Mouse (Mus musculus) lung, postnatal 0 days (tissue): ENCODE measurements around the gene Jade1. TPM values are rescaled to one million over a fixed set of nuclear protein-coding genes. Genes with fewer than 3 reads are reported as not detected.

Source experiments
- ATAC-seq: fragments of 200-750 bp; cut with Nextera tagmentation; 2 replicates; pipeline ENCODE4 v1.8.0; 2017; ENCODE audit warnings: moderate library complexity
- DNase-seq: peaks from one replicate; pipeline ENCODE4 v3.0.0-alpha.2; 2016; ENCODE audit warnings: low spot score
- H3K27ac ChIP-seq: fragments of 300-500 bp; sonication (generic); 2 replicates; pipeline ENCODE4 v1.5.1; 2014; ENCODE audit warnings: antibody characterized with exemption, mild to moderate bottlenecking, low read length, mixed read lengths
- H3K27me3 ChIP-seq: fragments of 300-500 bp; sonication (generic); replicated peaks from 2 replicates; pipeline ENCODE4 v1.6.1; 2014; ENCODE audit warnings: low read length, mixed read lengths; ENCODE audit not compliant: insufficient read depth
- H3K36me3 ChIP-seq: fragments of 300-500 bp; sonication (generic); 2 replicates; pipeline ENCODE4 v1.6.1; 2014; ENCODE audit warnings: low read length, mixed read lengths; ENCODE audit not compliant: insufficient read depth
- H3K4me1 ChIP-seq: fragments of 300-500 bp; sonication (generic); 2 replicates; pipeline ENCODE4 v1.6.1; 2014; ENCODE audit warnings: antibody characterized with exemption, low read depth, low read length, mixed read lengths; ENCODE audit not compliant: insufficient read depth
- H3K4me2 ChIP-seq: fragments of 300-500 bp; sonication (generic); replicated peaks from 2 replicates; pipeline ENCODE4 v1.6.1; 2014; ENCODE audit warnings: low read depth, mild to moderate bottlenecking, low read length, moderate library complexity, mixed read lengths
- H3K4me3 ChIP-seq: fragments of 300-500 bp; sonication (generic); 2 replicates; pipeline ENCODE4 v1.5.1; 2014; ENCODE audit warnings: low read depth, low read length
- H3K9ac ChIP-seq: fragments of 300-500 bp; sonication (generic); replicated peaks from 2 replicates; pipeline ENCODE4 v1.6.1; 2014; ENCODE audit warnings: low read depth, mild to moderate bottlenecking
- H3K9me3 ChIP-seq: fragments of 300-500 bp; sonication (generic); 2 replicates; pipeline ENCODE4 v1.6.1; 2016; ENCODE audit warnings: low read length, mixed read lengths
- CTCF ChIP-seq: IDR thresholded peaks from 2 replicates; pipeline ENCODE4 v1.5.1; 2016; ENCODE audit warnings: antibody characterized with exemption, mild to moderate bottlenecking
- EP300 ChIP-seq: IDR thresholded peaks from 2 replicates; pipeline ENCODE4 v1.6.1; 2016; ENCODE audit warnings: antibody characterized with exemption, mild to moderate bottlenecking, control low read depth
- whole genome bisulfite sequencing: fragments of 180-500 bp; shearing (Covaris S2); extraction: QIAGEN DNeasy Blood & Tissue Kit; methylation state at CpG from one replicate; pipeline ENCODE4 v1.1.7; 2014; 5-methylcytosine and 5-hydroxymethylcytosine counted together
- polyA plus RNA-seq: library from polyadenylated mRNA; unstranded; fragments of >200 nt; fragmentation: Nextera tagmentation; extraction: Ambion mirVana; gene quantifications from 2 replicates; pipeline ENCODE4 v1.2.1, GENCODE M21; 2015

Gene Jade1
- polyA plus RNA-seq, 1 experiment from 2014 or later, result 6.0 TPM

GRCm38 (mm10) chr3:41544451-41544850, 11.1 kb upstream of the Jade1 start:
- Histone ChIP-seq H3K4me3 (no peak overlapping the region), H3K4me1 (no peaks in the 10 kb centered on the region), H3K4me2 (no peak overlapping the region), H3K36me3 (no peaks in the 10 kb centered on the region), H3K9me3 (no peaks in the 10 kb centered on the region), H3K27ac (no peak overlapping the region), H3K9ac (no peak overlapping the region), H3K27me3 (no peaks in the 10 kb centered on the region)
- TF ChIP-seq EP300 (no peak), CTCF (no peak)
- 32% methylated on average over 7 of the region's 7 CpGs for WGBS
- DNase-seq, result no peak
- no peak for ATAC-seq

GRCm38 (mm10) chr3:41547289-41547688, 8.2 kb upstream of the Jade1 start:
- Histone ChIP-seq H3K4me2 (no peak overlapping the region), H3K36me3 (no peaks in the 10 kb centered on the region), H3K4me1 (no peaks in the 10 kb centered on the region), H3K4me3 (no peak overlapping the region), H3K9ac (no peak overlapping the region), H3K27me3 (no peaks in the 10 kb centered on the region), H3K9me3 (no peaks in the 10 kb centered on the region), H3K27ac (no peak overlapping the region)
- WGBS, result 93% methylated on average over 5 of the region's 5 CpGs
- TF ChIP-seq EP300 (no peak), CTCF (no peak)
- no peak for DNase-seq
- no peak for ATAC-seq

- TF ChIP-seq CTCF (no peak), EP300 (no peak)
- Histone ChIP-seq H3K9ac (no peak overlapping the region), H3K4me2 (no peak overlapping the region), H3K27me3 (no peaks in the 10 kb centered on the region), H3K4me1 (no peaks in the 10 kb centered on the region), H3K9me3 (no peaks in the 10 kb centered on the region), H3K36me3 (no peaks in the 10 kb centered on the region), H3K27ac (no peak overlapping the region), H3K4me3 (no peak overlapping the region)
- WGBS, result 88% methylated on average over 4 of the region's 4 CpGs
- ATAC-seq (no peak), DNase-seq (no peak)
Observed at GRCm38 (mm10) chr3:41548238-41548637, 7.3 kb upstream of the Jade1 start.

GRCm38 (mm10) chr3:41551671-41552070, 3.9 kb upstream of the Jade1 start:
- TF ChIP-seq EP300, result no peak
- no peak for TF ChIP-seq CTCF
- no peaks in the 10 kb centered on the region for H3K36me3 ChIP-seq
- ATAC-seq (no peak), DNase-seq (no peak)
- H3K9ac ChIP-seq, result no peak overlapping the region
- H3K27ac ChIP-seq, result no peak overlapping the region
- no peaks in the 10 kb centered on the region for H3K4me1 ChIP-seq
- H3K9me3 ChIP-seq, result no peaks in the 10 kb centered on the region
- H3K27me3 ChIP-seq, result no peaks in the 10 kb centered on the region
- H3K4me2 ChIP-seq, result no peak overlapping the region
- no peak overlapping the region for H3K4me3 ChIP-seq
- 71% methylated on average over 3 of the region's 3 CpGs for WGBS

GRCm38 (mm10) chr3:41552777-41553548, 2.6 kb upstream of the Jade1 start:
- no peak overlapping the region for H3K4me3 ChIP-seq
- WGBS, result 47% methylated on average over 11 of the region's 11 CpGs
- H3K36me3 ChIP-seq, result no peaks in the 10 kb centered on the region
- H3K9me3 ChIP-seq, result no peaks in the 10 kb centered on the region
- H3K4me2 ChIP-seq, result no peak overlapping the region
- no peak for ATAC-seq
- no peaks in the 10 kb centered on the region for H3K4me1 ChIP-seq
- TF ChIP-seq EP300, result no peak
- no peak for DNase-seq
- H3K27ac ChIP-seq, result no peak overlapping the region
- no peaks in the 10 kb centered on the region for H3K27me3 ChIP-seq
- H3K9ac ChIP-seq, result no peak overlapping the region

- no peak overlapping the region for H3K4me3 ChIP-seq
- no peak for ATAC-seq
- H3K27ac ChIP-seq, result no peak overlapping the region
- DNase-seq, result no peak
- no peaks in the 10 kb centered on the region for H3K4me1 ChIP-seq
- H3K36me3 ChIP-seq, result no peaks in the 10 kb centered on the region
- no peak overlapping the region for H3K4me2 ChIP-seq
- TF ChIP-seq CTCF (no peak), EP300 (no peak)
- H3K9me3 ChIP-seq, result no peaks in the 10 kb centered on the region
- no peaks in the 10 kb centered on the region for H3K27me3 ChIP-seq
- WGBS, result 60% methylated on average over 4 of the region's 4 CpGs
- no peak overlapping the region for H3K9ac ChIP-seq
Observed at GRCm38 (mm10) chr3:41553681-41554080, 1.9 kb upstream of the Jade1 start.
